Mouse (Mus musculus) cerebellum, adult 2 months (tissue): ENCODE data around the gene Ldlrad3.

Experiments used
- CTCF ChIP-seq: fragments of 200-500 bp; IDR thresholded peaks from 2 replicates; pipeline ENCODE4 v1.5.1; 2011; ENCODE audit warnings: low read depth, mild to moderate bottlenecking, control low read depth, low read length, moderate library complexity, borderline replicate concordance; ENCODE audit not compliant: insufficient read depth
- POLR2A ChIP-seq: fragments of 200-500 bp; IDR thresholded peaks from 2 replicates; pipeline ENCODE4 v1.6.1; 2011; ENCODE audit warnings: low read length, control low read depth, borderline replicate concordance; ENCODE audit not compliant: insufficient read depth

DNA sequence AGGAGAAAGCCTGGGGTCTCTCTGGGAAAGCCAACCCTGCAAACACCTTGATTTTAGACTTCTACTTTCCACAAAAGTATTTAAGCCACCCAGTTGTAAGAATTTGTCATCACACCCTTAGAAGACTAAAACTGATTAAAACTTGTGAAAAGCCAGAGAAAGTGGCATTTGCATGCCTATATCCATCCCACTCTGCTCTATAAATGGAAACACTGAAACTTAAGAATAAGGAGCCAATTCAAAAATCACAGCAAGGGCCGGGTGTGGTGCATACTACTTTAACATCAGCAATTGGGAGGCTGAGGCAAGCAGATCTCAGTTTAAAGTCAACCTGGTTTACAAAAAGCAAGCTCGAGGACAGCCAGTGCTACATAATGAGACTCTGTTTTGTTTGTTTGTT is 37.1 kb downstream of the Ldlrad3 start:
- TF ChIP-seq CTCF (no peak), POLR2A (no peak)
